In the genomic region with DNA sequence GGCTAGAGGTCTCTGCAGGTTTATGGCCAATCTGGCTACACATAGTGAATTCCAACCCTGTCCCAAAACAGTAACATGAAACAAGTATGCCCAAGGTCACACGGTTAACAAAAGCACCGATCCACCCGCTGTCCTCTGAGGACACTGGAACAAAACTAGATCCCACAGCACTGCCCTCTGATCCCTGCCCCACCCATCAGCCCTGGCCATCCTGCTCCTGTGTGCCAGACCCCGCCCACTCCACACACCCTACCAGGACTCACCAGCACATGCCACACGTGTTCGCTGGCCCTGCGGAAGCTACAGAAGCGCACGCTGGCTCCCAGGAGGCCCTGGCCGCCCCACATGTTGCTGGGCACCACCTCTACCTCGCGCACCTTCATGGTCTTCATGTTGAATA, we compare ENCODE assay signal across 19 mouse cellular contexts. TPM values are rescaled to one million over a fixed set of nuclear protein-coding genes. Genes with fewer than 3 reads are reported as not detected.
DNase-seq lines count a peak whose midpoint lies in the region; ATAC-seq and TF ChIP-seq lines count a peak whose summit lies in the region.
"Had no signal": no experiment of that assay in that cellular context is flagged by ENCODE, and none has a peak within 500 bp of the region (broad histone marks: within the 10 kb centered on the region; RNA-seq: fewer than 3 reads in every experiment).

No protein-coding gene starts in this region.

- peak; percentile 62 for DNase-seq in adrenal gland, postnatal 14 days
- DNase-seq in adrenal gland, adult (ENCODE audit: inconsistent age in 2 of 2, low spot score in 1 of 2): no peak
- no peak for DNase-seq in liver
- DNase-seq in thymus, postnatal 4 days: no peak
- no peak for DNase-seq in right cerebral cortex, adult 2 months (ENCODE audit: low spot score in 2 of 2)
- DNase-seq: cerebellum, postnatal 10 days; lung, adult 2 months; lung, postnatal 4 days; retina, postnatal 1 day had no signal

- H3K9me3 ChIP-seq in liver, embryonic 15.5 days (replicated peaks): no peaks in the 10 kb centered on the region
- H3K9me3 ChIP-seq in intestine, postnatal 0 days (ENCODE audit: control insufficient read depth): no peaks in the 10 kb centered on the region
- no peaks in the 10 kb centered on the region for H3K9me3 ChIP-seq in stomach, embryonic 16.5 days (replicated peaks; ENCODE audit: control insufficient read depth, low read length)
- H3K9me3 ChIP-seq: limb, embryonic 10.5 days had no signal

- peaks cover 39% of the 10 kb centered on the region for H3K4me1 ChIP-seq in liver, embryonic 15.5 days (replicated peaks)
- 0 out of 2 replicates have a peak, but pooled peaks cover 4% of the 10 kb centered on the region for H3K4me1 ChIP-seq in intestine, postnatal 0 days (replicated peaks; ENCODE audit: control insufficient read depth, insufficient read depth, low read length)
- peaks cover 7% of the 10 kb centered on the region; the same call in 1 of the 2 replicates for H3K4me1 ChIP-seq in stomach, embryonic 16.5 days (ENCODE audit: control insufficient read depth, insufficient read depth, low read length)

- no peak overlapping the region for H3K4me3 ChIP-seq in liver, embryonic 15.5 days (replicated peaks)
- H3K4me3 ChIP-seq in intestine, postnatal 0 days (ENCODE audit: low read depth, low read length): no peak overlapping the region
- H3K4me3 ChIP-seq in stomach, embryonic 16.5 days (replicated peaks; ENCODE audit: low read length): no peak overlapping the region
- H3K4me3 ChIP-seq: limb, embryonic 10.5 days had no signal

- no peaks in the 10 kb centered on the region for H3K27me3 ChIP-seq in liver, embryonic 15.5 days
- no peaks in the 10 kb centered on the region for H3K27me3 ChIP-seq in intestine, postnatal 0 days (replicated peaks; ENCODE audit: control insufficient read depth, insufficient read depth, low read length)
- H3K27me3 ChIP-seq in stomach, embryonic 16.5 days (ENCODE audit: control insufficient read depth, insufficient read depth, low read length): no peaks in the 10 kb centered on the region
- H3K27me3 ChIP-seq: Patski had no signal

- peak; percentile 14; the same call in 1 of the 2 replicates for ATAC-seq in liver, embryonic 15.5 days (ENCODE audit: insufficient read depth)
- peak; percentile 73 for ATAC-seq in intestine, postnatal 0 days
- peak; percentile 44 for ATAC-seq in stomach, embryonic 16.5 days (ENCODE audit: insufficient read depth, low FRiP score)
- ATAC-seq: forebrain, embryonic 16.5 days; Patski had no signal

- no peak overlapping the region for H3K4me2 ChIP-seq in liver, embryonic 15.5 days
- peak overlapping the region; percentile 4; the same call in 1 of the 2 replicates for H3K4me2 ChIP-seq in intestine, postnatal 0 days (replicated peaks; ENCODE audit: low read depth)
- no peak overlapping the region for H3K4me2 ChIP-seq in stomach, embryonic 16.5 days (ENCODE audit: low read depth, low read length)
- H3K4me2 ChIP-seq: hindbrain, embryonic 14.5 days; midbrain, embryonic 11.5 days had no signal

- no peak overlapping the region for H3K9ac ChIP-seq in liver, embryonic 15.5 days
- no peak overlapping the region for H3K9ac ChIP-seq in intestine, postnatal 0 days (ENCODE audit: low read depth, low read length)
- no peak overlapping the region for H3K9ac ChIP-seq in stomach, embryonic 16.5 days (ENCODE audit: low read length)
- H3K9ac ChIP-seq: hindbrain, embryonic 14.5 days had no signal

- TF ChIP-seq CTCF in intestine, postnatal 0 days (IDR thresholded peaks at IDR 0.05; ENCODE audit: low read depth): no peak

- 79% methylated on average over 12 of the region's 12 CpGs for WGBS in liver, embryonic 15.5 days (ENCODE audit: insufficient replicate concordance)
- 49% methylated on average over 12 of the region's 12 CpGs for WGBS in intestine, postnatal 0 days
- 76% methylated on average over 12 of the region's 12 CpGs for WGBS in stomach, embryonic 16.5 days

- H3K27ac ChIP-seq in liver, embryonic 15.5 days (replicated peaks): no peak overlapping the region
- peak overlapping the region; percentile 28; the same call in 1 of the 2 replicates for H3K27ac ChIP-seq in intestine, postnatal 0 days (ENCODE audit: low read depth, low read length)
- H3K27ac ChIP-seq in stomach, embryonic 16.5 days (ENCODE audit: low read length): no peak overlapping the region
- H3K27ac ChIP-seq: hindbrain, embryonic 14.5 days; limb, embryonic 10.5 days had no signal

- peaks cover 49% of the 10 kb centered on the region for H3K36me3 ChIP-seq in liver, embryonic 15.5 days (replicated peaks)
- H3K36me3 ChIP-seq in intestine, postnatal 0 days (ENCODE audit: control insufficient read depth, insufficient read depth): peaks cover 43% of the 10 kb centered on the region
- H3K36me3 ChIP-seq in stomach, embryonic 16.5 days (ENCODE audit: control insufficient read depth, insufficient read depth, low read length): peaks cover 11% of the 10 kb centered on the region; the same call in 1 of the 2 replicates

RNA-seq across cellular contexts. Expression of gene Gorasp1, which starts 5.0 kb away (rescaled TPM):
- 17.0 and 22.3 TPM in 2 replicates for total RNA-seq in adrenal gland, postnatal 14 days (2021)
- polyA plus RNA-seq in liver, embryonic 15.5 days (2015; fragmentation: Nextera tagmentation; extraction: Ambion mirVana): 9.9 and 11.4 TPM in 2 replicates
- polyA plus RNA-seq in intestine, postnatal 0 days (2015; fragmentation: Nextera tagmentation; extraction: Ambion mirVana): 14.4 and 16.4 TPM in 2 replicates
- polyA plus RNA-seq in stomach, embryonic 16.5 days (2015; fragmentation: Nextera tagmentation; extraction: Ambion mirVana): 31.6 and 39.0 TPM in 2 replicates

RNA-seq across cellular contexts. Expression of gene Ttc21a, which starts 5.0 kb away (rescaled TPM):
- total RNA-seq in adrenal gland, postnatal 14 days (2021): 0.11 TPM in 2 replicates
- 0.14 and 0.22 TPM in 2 replicates for polyA plus RNA-seq in liver, embryonic 15.5 days (2015; fragmentation: Nextera tagmentation; extraction: Ambion mirVana)
- polyA plus RNA-seq in intestine, postnatal 0 days (2015; fragmentation: Nextera tagmentation; extraction: Ambion mirVana): not detected in 2 replicates
- polyA plus RNA-seq in stomach, embryonic 16.5 days (2015; fragmentation: Nextera tagmentation; extraction: Ambion mirVana): 0.04 and 0.15 TPM in 2 replicates
- total RNA-seq: gastrocnemius, adult 8-10 months; heart, postnatal 10 days had no signal

RNA-seq across cellular contexts. Expression of gene Wdr48, which starts 37.7 kb away (rescaled TPM):
- total RNA-seq in adrenal gland, postnatal 14 days (2021): 40.1 and 49.9 TPM in 2 replicates
- polyA plus RNA-seq in liver, embryonic 15.5 days (2015; fragmentation: Nextera tagmentation; extraction: Ambion mirVana): 21.2 and 21.4 TPM in 2 replicates
- 14.3 and 16.5 TPM in 2 replicates for polyA plus RNA-seq in intestine, postnatal 0 days (2015; fragmentation: Nextera tagmentation; extraction: Ambion mirVana)
- 43.8 and 45.5 TPM in 2 replicates for polyA plus RNA-seq in stomach, embryonic 16.5 days (2015; fragmentation: Nextera tagmentation; extraction: Ambion mirVana)

RNA-seq across cellular contexts. Expression of gene Csrnp1, which starts 52.1 kb away (rescaled TPM):
- 17.8 and 24.5 TPM in 2 replicates for total RNA-seq in adrenal gland, postnatal 14 days (2021)
- 2.0 and 2.8 TPM in 2 replicates for polyA plus RNA-seq in liver, embryonic 15.5 days (2015; fragmentation: Nextera tagmentation; extraction: Ambion mirVana)
- polyA plus RNA-seq in intestine, postnatal 0 days (2015; fragmentation: Nextera tagmentation; extraction: Ambion mirVana): 3.8 and 4.2 TPM in 2 replicates
- 5.9 and 7.8 TPM in 2 replicates for polyA plus RNA-seq in stomach, embryonic 16.5 days (2015; fragmentation: Nextera tagmentation; extraction: Ambion mirVana)

Comparison
In these comparisons a context has a peak if more than half of its experiments do, and no peak if none do; other contexts are left out.
1. ATAC-seq: peak in every context shown above with its lines; median percentile 73 in intestine, postnatal 0 days; 44 in stomach, embryonic 16.5 days; 14 in liver, embryonic 15.5 days.